Comparison of ENCODE assay signal across 8 mouse cellular contexts in genomic region chr13:84449001-84449551, GRCm38 (mm10).
DNase-seq lines count a peak whose midpoint lies in the region; ATAC-seq and TF ChIP-seq lines count a peak whose summit lies in the region.

No protein-coding gene starts in this region.

- 41% methylated on average over 6 of the region's 6 CpGs for WGBS in embryonic facial prominence, embryonic 14.5 days
- WGBS in midbrain, embryonic 15.5 days, result 10% methylated on average over 6 of the region's 6 CpGs

- H3K4me2 ChIP-seq in embryonic facial prominence, embryonic 14.5 days (ENCODE audit: low read depth, low read length), result no peak overlapping the region
- no peak overlapping the region for H3K4me2 ChIP-seq in midbrain, embryonic 15.5 days

- no peaks in the 10 kb centered on the region for H3K27me3 ChIP-seq in embryonic facial prominence, embryonic 14.5 days (replicated peaks; ENCODE audit: control insufficient read depth, insufficient read depth, low read length)
- H3K27me3 ChIP-seq in midbrain, embryonic 15.5 days (replicated peaks), result no peaks in the 10 kb centered on the region

- ATAC-seq in embryonic facial prominence, embryonic 14.5 days (ENCODE audit: low read depth), result peak; percentile 68; the same call in 1 of the 2 replicates
- ATAC-seq in midbrain, embryonic 15.5 days (replicated peaks), result peak; percentile 97

- no peaks in the 10 kb centered on the region for H3K4me1 ChIP-seq in embryonic facial prominence, embryonic 14.5 days (ENCODE audit: control insufficient read depth, insufficient read depth, low read length)
- no peaks in the 10 kb centered on the region for H3K4me1 ChIP-seq in midbrain, embryonic 15.5 days

- H3K36me3 ChIP-seq in embryonic facial prominence, embryonic 14.5 days (ENCODE audit: control insufficient read depth, insufficient read depth, low read length), result no peaks in the 10 kb centered on the region
- no peaks in the 10 kb centered on the region for H3K36me3 ChIP-seq in midbrain, embryonic 15.5 days (replicated peaks)

- no peak for TF ChIP-seq CTCF in layer of hippocampus, adult 2 months (conservative IDR thresholded peaks at IDR 0.05)

- peak; percentile 4 for DNase-seq in cerebellum, adult 11 months
- DNase-seq in cerebellum, adult 8-10 months, result no peak
- DNase-seq in embryonic facial prominence, embryonic 14.5 days (ENCODE audit: low spot score), result peak; percentile 46
- DNase-seq in layer of hippocampus, adult 2 months (ENCODE audit: low spot score in 2 of 2), result peak; percentile 27 to 83
- DNase-seq in thymus, postnatal 4 days, result no peak
- no peak for DNase-seq in heart, adult 18-20 months
- no peak for DNase-seq in spleen, adult 12 weeks (ENCODE audit: low spot score)

- no peak overlapping the region for H3K4me3 ChIP-seq in embryonic facial prominence, embryonic 14.5 days (ENCODE audit: low read depth, low read length)
- no peak overlapping the region for H3K4me3 ChIP-seq in layer of hippocampus, adult 2 months
- H3K4me3 ChIP-seq in midbrain, embryonic 15.5 days, result no peak overlapping the region

- H3K9me3 ChIP-seq in embryonic facial prominence, embryonic 14.5 days (ENCODE audit: control insufficient read depth, low read length), result no peaks in the 10 kb centered on the region
- no peaks in the 10 kb centered on the region for H3K9me3 ChIP-seq in midbrain, embryonic 15.5 days

- H3K9ac ChIP-seq in embryonic facial prominence, embryonic 14.5 days (ENCODE audit: low read depth, low read length), result no peak overlapping the region
- no peak overlapping the region for H3K9ac ChIP-seq in midbrain, embryonic 15.5 days

- H3K27ac ChIP-seq in embryonic facial prominence, embryonic 14.5 days (replicated peaks; ENCODE audit: low read depth, low read length), result no peak overlapping the region
- H3K27ac ChIP-seq in layer of hippocampus, adult 2 months, result peak overlapping the region; percentile 83
- H3K27ac ChIP-seq in midbrain, embryonic 15.5 days, result peak overlapping the region; percentile 51

Comparison
In these comparisons a context has a peak if more than half of its experiments do, and no peak if none do; other contexts are left out.
1. DNase-seq: peak in cerebellum, adult 11 months (single experiment), embryonic facial prominence, embryonic 14.5 days (single experiment) and layer of hippocampus, adult 2 months (2 of 2); none in cerebellum, adult 8-10 months (single experiment), thymus, postnatal 4 days (single experiment), heart, adult 18-20 months (0 of 2) and spleen, adult 12 weeks (single experiment).